Mouse (Mus musculus): Measurements from ENCODE around the gene Arl4c. TPM values are rescaled to one million over a fixed set of nuclear protein-coding genes. Genes with fewer than 3 reads are reported as not detected.
A peak's percentile ranks its signal among the peaks of the same experiment; 100 is the strongest.
"Not testable (repeated sequence)": the region's sequence is repeated elsewhere in the genome, so short reads cannot be mapped to it uniquely, and the experiment has no call there.

Arl4c gene
- total RNA-seq, 2 experiments from 2014 or later = 18.8 to 21.0 TPM

GRCm38 (mm10) chr1:88658290-88658857 is 43.6 kb downstream of the Arl4c start:
- DNase-seq = peak; percentile 85 to 90

GRCm38 (mm10) chr1:88656096-88656480 is 45.9 kb downstream of the Arl4c start:
- no peak for DNase-seq
- intact Hi-C loops (cut with DNase I) = no loop called here

More at GRCm38 (mm10) chr1:88658290-88658857, 43.6 kb downstream of the Arl4c start:
- intact Hi-C loops (cut with DNase I) = loop anchor here (2.0 kb wide), 1 partner anchor 42 kb away; no protein-coding TSS in a partner anchor

GRCm38 (mm10) chr1:88655473-88656095 is 46.4 kb downstream of the Arl4c start:
- DNase-seq = no peak
- intact Hi-C loops (cut with DNase I) = no loop called here

GRCm38 (mm10) chr1:88654521-88655472 is 47.2 kb downstream of the Arl4c start:
- DNase-seq = peak; percentile 55 to 58
- intact Hi-C loops (cut with DNase I) = no loop called here

- intact Hi-C loops (cut with DNase I) = no loop called here
These were observed 48.2 kb downstream of the Arl4c start for GRCm38 (mm10) chr1:88653614-88654520.

GRCm38 (mm10) chr1:88652682-88653081 is 49.3 kb downstream of the Arl4c start:
- intact Hi-C loops (cut with DNase I) = no loop called here
- peak in 1 of 2 experiments; percentile 22 for DNase-seq

More at GRCm38 (mm10) chr1:88653614-88654520, 48.2 kb downstream of the Arl4c start:
- DNase-seq = no peak

GRCm38 (mm10) chr1:88651668-88652067 is 50.4 kb downstream of the Arl4c start:
- intact Hi-C loops (cut with DNase I) = no loop called here
- DNase-seq = no peak

GRCm38 (mm10) chr1:88648742-88649141 is 53.3 kb downstream of the Arl4c start:
- intact Hi-C loops (cut with DNase I) = no loop called here
- no peak for DNase-seq

GRCm38 (mm10) chr1:88645599-88646119 is 56.4 kb downstream of the Arl4c start:
- DNase-seq = no peak
- intact Hi-C loops (cut with DNase I) = no loop called here

GRCm38 (mm10) chr1:88644417-88644816 is 57.6 kb downstream of the Arl4c start:
- intact Hi-C loops (cut with DNase I) = no loop called here
- no peak for DNase-seq

GRCm38 (mm10) chr1:88643181-88643823 is 58.7 kb downstream of the Arl4c start:
- no peak for DNase-seq
- intact Hi-C loops (cut with DNase I) = no loop called here

- intact Hi-C loops (cut with DNase I) = no loop called here
- no peak for DNase-seq
These were observed 59.3 kb downstream of the Arl4c start for GRCm38 (mm10) chr1:88642735-88643134.

- DNase-seq = no peak
- intact Hi-C loops (cut with DNase I) = no loop called here
These were observed 60.3 kb downstream of the Arl4c start for GRCm38 (mm10) chr1:88641678-88642215.

- no peak for DNase-seq
- intact Hi-C loops (cut with DNase I) = no loop called here
These were observed 60.8 kb downstream of the Arl4c start for GRCm38 (mm10) chr1:88641194-88641593.

- intact Hi-C loops (cut with DNase I) = no loop called here
- no peak for DNase-seq
These were observed 62.4 kb downstream of the Arl4c start for GRCm38 (mm10) chr1:88639432-88640281.

GRCm38 (mm10) chr1:88638622-88639021 is 63.4 kb downstream of the Arl4c start:
- DNase-seq = no peak
- intact Hi-C loops (cut with DNase I) = no loop called here

- intact Hi-C loops (cut with DNase I); DNase-seq: not testable (repeated sequence)
These were observed 65.4 kb downstream of the Arl4c start for GRCm38 (mm10) chr1:88636579-88637161.

GRCm38 (mm10) chr1:88635659-88636058 is 66.4 kb downstream of the Arl4c start:
- intact Hi-C loops (cut with DNase I) = loop anchor here (1.0 kb wide), 1 partner anchor 65 kb away; no protein-coding TSS in a partner anchor
- peak in 1 of 2 experiments; percentile 38 for DNase-seq

Data from heart, postnatal 10 days (tissue).